Comparison of ENCODE assay signal across 9 mouse cellular contexts in the genomic region with DNA sequence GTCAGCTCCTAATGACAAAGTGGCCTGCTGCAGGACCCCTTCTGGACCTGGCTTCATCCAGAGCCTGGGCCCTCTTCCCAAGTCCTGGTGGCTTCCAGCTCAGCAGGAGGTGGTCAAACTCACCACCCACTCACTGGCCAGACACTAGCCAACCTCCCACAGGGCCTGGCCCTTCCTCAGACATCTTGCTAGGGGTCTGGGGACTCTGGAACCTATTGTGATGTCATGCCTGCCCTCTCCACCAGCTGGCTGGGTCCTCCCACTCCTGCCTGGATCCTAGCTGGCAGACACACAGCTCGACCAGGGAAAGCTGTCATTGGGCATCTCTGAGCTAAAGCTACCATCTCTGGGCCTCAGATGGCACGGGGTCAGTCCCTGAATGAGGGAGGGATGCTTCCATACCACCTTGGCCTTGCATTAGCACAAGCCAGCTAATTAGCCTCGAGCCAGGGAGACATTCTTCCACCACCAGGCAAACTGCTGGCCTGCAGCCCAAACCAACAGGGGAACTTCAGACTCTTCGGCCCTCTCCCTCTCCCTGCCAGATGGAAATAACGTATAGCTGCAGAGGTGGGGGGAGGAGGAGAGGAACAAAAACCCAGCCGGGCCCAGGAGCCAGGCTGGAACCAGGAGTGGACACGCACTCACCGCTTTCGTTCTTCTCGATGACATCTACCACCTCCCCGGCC.
DNase-seq lines count a peak whose midpoint lies in the region; ATAC-seq and TF ChIP-seq lines count a peak whose summit lies in the region.
"Had no signal": no experiment of that assay in that cellular context is flagged by ENCODE, and none has a peak within 500 bp of the region (broad histone marks: within the 10 kb centered on the region; RNA-seq: fewer than 3 reads in every experiment).

No protein-coding gene starts in this region.

- peak overlapping the region; percentile 81 for H3K4me2 ChIP-seq in kidney, embryonic 16.5 days (replicated peaks; ENCODE audit: low read depth, low read length)
- peak overlapping the region; percentile 50 for H3K4me2 ChIP-seq in midbrain, embryonic 16.5 days (ENCODE audit: low read length)

- no peaks in the 10 kb centered on the region for H3K27me3 ChIP-seq in heart, embryonic 10.5 days (ENCODE audit: insufficient read depth, poor library complexity, severe bottlenecking)
- H3K27me3 ChIP-seq in kidney, embryonic 16.5 days (ENCODE audit: insufficient read depth, low read length) = no peaks in the 10 kb centered on the region
- peaks cover 5% of the 10 kb centered on the region; the same call in 1 of the 2 replicates for H3K27me3 ChIP-seq in midbrain, embryonic 16.5 days (ENCODE audit: control insufficient read depth, insufficient read depth, low read depth, low read length)

- no peak for TF ChIP-seq CTCF in left cerebral cortex, adult 2 months (IDR thresholded peaks at IDR 0.05)
- TF ChIP-seq CTCF in brain, embryonic 14.5 days (IDR thresholded peaks at IDR 0.05; ENCODE audit: borderline replicate concordance, extremely low read depth, insufficient read depth, insufficient read length) = no peak

- 14% methylated on average over 11 of the region's 11 CpGs for WGBS in heart, embryonic 10.5 days
- WGBS in kidney, embryonic 16.5 days = 15% methylated on average over 11 of the region's 11 CpGs
- 12% methylated on average over 11 of the region's 11 CpGs for WGBS in midbrain, embryonic 16.5 days

- TF ChIP-seq POLR2A in brain, embryonic 14.5 days (IDR thresholded peaks at IDR 0.05; ENCODE audit: borderline replicate concordance, extremely low read depth, insufficient read depth, insufficient read length, poor library complexity, severe bottlenecking) = no peak

- H3K4me3 ChIP-seq in left cerebral cortex, adult 2 months = peak overlapping the region; percentile 26
- peak overlapping the region; percentile 67 for H3K4me3 ChIP-seq in heart, embryonic 10.5 days
- peak overlapping the region; percentile 59 for H3K4me3 ChIP-seq in kidney, embryonic 16.5 days (ENCODE audit: low read length)
- H3K4me3 ChIP-seq in midbrain, embryonic 16.5 days (ENCODE audit: low read depth, low read length) = peak overlapping the region; percentile 25; the same call in 1 of the 2 replicates

- no peaks in the 10 kb centered on the region for H3K9me3 ChIP-seq in heart, embryonic 10.5 days
- no peaks in the 10 kb centered on the region for H3K9me3 ChIP-seq in kidney, embryonic 16.5 days (ENCODE audit: low read length)
- H3K9me3 ChIP-seq in midbrain, embryonic 16.5 days (replicated peaks; ENCODE audit: control insufficient read depth, low read length, poor library complexity, severe bottlenecking) = no peaks in the 10 kb centered on the region

- intact Hi-C loops in left cerebral cortex, adult 2 months (cut with DNase I) = no loop called here
- intact Hi-C loops in left cerebral cortex, postnatal 36 days (cut with DNase I) = no loop called here

- peaks cover 77% of the 10 kb centered on the region for H3K4me1 ChIP-seq in heart, embryonic 10.5 days
- peaks cover 62% of the 10 kb centered on the region for H3K4me1 ChIP-seq in kidney, embryonic 16.5 days (ENCODE audit: insufficient read depth, low read length)
- peaks cover 16% of the 10 kb centered on the region for H3K4me1 ChIP-seq in midbrain, embryonic 16.5 days (ENCODE audit: control insufficient read depth, insufficient read depth, low read length)

- H3K27ac ChIP-seq in left cerebral cortex, adult 2 months = peak overlapping the region; percentile 69
- peak overlapping the region; percentile 94 for H3K27ac ChIP-seq in heart, embryonic 10.5 days
- H3K27ac ChIP-seq in kidney, embryonic 16.5 days (ENCODE audit: low read length) = peak overlapping the region; percentile 93
- H3K27ac ChIP-seq in midbrain, embryonic 16.5 days (ENCODE audit: low read length) = peak overlapping the region; percentile 18
- H3K27ac ChIP-seq: macrophage had no signal

- peak; percentile 10 for ATAC-seq in kidney, embryonic 16.5 days (ENCODE audit: low FRiP score, low TSS enrichment)
- 0 out of 2 replicates have a peak, but pooled peaks have one; percentile 11 for ATAC-seq in midbrain, embryonic 16.5 days
- ATAC-seq in megakaryocyte-erythroid progenitor cell, adult 5-6 weeks (replicated peaks; ENCODE audit: low FRiP score, low TSS enrichment, poor library complexity, severe bottlenecking) = no peak

- peaks cover 37% of the 10 kb centered on the region for H3K36me3 ChIP-seq in heart, embryonic 10.5 days
- peaks cover 10% of the 10 kb centered on the region; the same call in 1 of the 2 replicates for H3K36me3 ChIP-seq in kidney, embryonic 16.5 days (ENCODE audit: insufficient read depth, low read length)
- H3K36me3 ChIP-seq in midbrain, embryonic 16.5 days (ENCODE audit: control insufficient read depth, insufficient read depth, low read length) = no peaks in the 10 kb centered on the region

- peak overlapping the region; percentile 86 for H3K9ac ChIP-seq in kidney, embryonic 16.5 days (replicated peaks; ENCODE audit: low read length)
- H3K9ac ChIP-seq in midbrain, embryonic 16.5 days (ENCODE audit: low read depth, low read length) = peak overlapping the region; percentile 60

- DNase-seq in left cerebral cortex, adult 2 months (ENCODE audit: extremely low spot score in 1 of 2, low spot score in 2 of 2) = no peak
- no peak for DNase-seq in left cerebral cortex, postnatal 36 days (ENCODE audit: low spot score in 2 of 2)
- DNase-seq in brain, embryonic 14.5 days (ENCODE audit: low read depth) = peak; percentile 92
- no peak for DNase-seq in heart, embryonic 10.5 days (ENCODE audit: low spot score)
- DNase-seq in urinary bladder, postnatal 10 days (ENCODE audit: low spot score) = no peak

Comparison
In these comparisons a context has a peak if more than half of its experiments do, and no peak if none do; other contexts are left out.
1. H3K27ac ChIP-seq: peak in every context shown above with its lines; median percentile 94 in heart, embryonic 10.5 days; 93 in kidney, embryonic 16.5 days; 69 in left cerebral cortex, adult 2 months; 18 in midbrain, embryonic 16.5 days.